Mouse (Mus musculus): ENCODE results near the gene Mta2.

DNA sequence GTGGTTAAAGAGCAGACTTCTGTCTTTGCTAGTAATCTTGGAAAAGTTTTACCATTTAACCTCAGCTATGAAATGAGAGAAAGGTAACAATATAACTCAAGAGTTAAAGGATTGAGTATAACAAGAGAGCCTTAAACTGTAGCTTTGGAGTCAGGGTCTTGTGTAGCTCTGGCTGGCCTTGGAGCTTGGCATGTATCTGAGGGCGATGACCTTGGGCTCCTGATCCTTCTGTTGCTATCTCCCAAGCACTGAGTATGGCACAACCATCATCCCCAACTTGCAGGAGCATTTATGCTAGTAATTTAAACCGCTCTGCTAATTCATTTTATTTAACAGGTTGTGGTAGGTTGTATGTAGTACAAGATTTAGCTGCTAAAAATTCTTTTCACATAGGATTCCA is 33.8 kb downstream of the Mta2 start:
- TF ChIP-seq CTCF (IDR thresholded peaks at IDR 0.05; ENCODE audit: borderline replicate concordance, insufficient read depth, low read length) (no peak), POLR2A (IDR thresholded peaks at IDR 0.05; ENCODE audit: low read depth, low read length) (no peak)
